Mouse (Mus musculus): ENCODE results near the gene Taar3.

Gene Taar3

GRCm38 (mm10) chr10:23999639-24000038 lies 50.3 kb downstream of the Taar3 start, which contains the start of gene Taar7b:
Taar7b (plus strand) TSS chr10:23999939.
- no peak for DNase-seq (ENCODE audit: low spot score)

All from urinary bladder, postnatal 10 days (tissue).